Mouse (Mus musculus) kidney, adult 2 months (tissue): ENCODE data around the gene Sh3rf1.

ENCODE experiments used
- CTCF ChIP-seq: fragments of 200-500 bp; conservative IDR thresholded peaks from 2 replicates; pipeline ENCODE4 v1.5.1; 2011; ENCODE audit warnings: low read depth, mild to moderate bottlenecking, control low read depth, low read length, moderate library complexity, mixed read lengths; ENCODE audit not compliant: insufficient read depth, insufficient read length
- POLR2A ChIP-seq: fragments of 200-500 bp; IDR thresholded peaks from one replicate; pipeline ENCODE4 v1.6.1; 2011; ENCODE audit warnings: low read depth, low read length, control low read depth

GRCm38 (mm10) chr8:61444358-61444757 is 220.7 kb downstream of the Sh3rf1 start:
- no peak for TF ChIP-seq POLR2A
- no peak for TF ChIP-seq CTCF
